Mouse (Mus musculus) MEL (cell line): ENCODE measurements at regions not wholly inside any gene's neighbourhood (a gene's known extent, or its start where the extent isn't known, plus 50 kb on each side); places are given as distances from the start of the nearest gene placed in this dataset.

Experiments
- DNase-seq: peaks from one replicate; pipeline ENCODE4 v3.0.0; 2011; ENCODE audit warnings: low read depth, low spot score
- H3K27ac ChIP-seq: 2 replicates; pipeline ENCODE4 v1.5.1; 2012; ENCODE audit warnings: low read depth, mild to moderate bottlenecking, control low read depth, low read length, moderate library complexity; ENCODE audit not compliant: control insufficient read depth
- H3K27me3 ChIP-seq, 2 experiments: fragments of 150-350 bp in 1 of 2; sonication (generic) in 1 of 2; 2 replicates each; pipeline ENCODE4 v1.6.1; 2012; ENCODE audit warnings: low read length in 2 of 2, mild to moderate bottlenecking in 2 of 2, improper control_type of control experiment in 1 of 2, moderate library complexity in 1 of 2; ENCODE audit not compliant: insufficient read depth in 2 of 2, control insufficient read depth in 1 of 2
- H3K36me3 ChIP-seq, 2 experiments: 2 replicates each; pipeline ENCODE4 v1.6.1; 2012 to 2014; ENCODE audit warnings: low read length in 2 of 2, improper control_type of control experiment in 1 of 2, inconsistent platforms in 1 of 2, mild to moderate bottlenecking in 1 of 2; ENCODE audit not compliant: insufficient read depth in 2 of 2, control insufficient read depth in 1 of 2
- H3K4me1 ChIP-seq, 2 experiments: fragments of 150-350 bp in 1 of 2; sonication (generic) in 1 of 2; 2 replicates each; pipeline ENCODE4 v1.6.1; 2012; ENCODE audit warnings: low read length in 2 of 2, improper control_type of control experiment in 1 of 2, mild to moderate bottlenecking in 1 of 2; ENCODE audit not compliant: insufficient read depth in 2 of 2, control insufficient read depth in 1 of 2
- H3K4me3 ChIP-seq, 2 experiments: fragments of 150-350 bp in 1 of 2; sonication (generic) in 1 of 2; 2 replicates each; pipeline ENCODE4 v1.5.1; 2012; ENCODE audit warnings: low read depth in 2 of 2, low read length in 2 of 2, mild to moderate bottlenecking in 2 of 2, moderate library complexity in 2 of 2, control low read depth in 1 of 2, improper control_type of control experiment in 1 of 2; ENCODE audit not compliant: control insufficient read depth in 1 of 2, insufficient read depth in 1 of 2
- H3K79me2 ChIP-seq: 2 replicates; pipeline ENCODE4 v1.6.1; 2012; ENCODE audit warnings: mild to moderate bottlenecking, low read length, moderate library complexity; ENCODE audit not compliant: control insufficient read depth, poor library complexity, insufficient read depth
- H3K9ac ChIP-seq: 2 replicates; pipeline ENCODE4 v1.6.1; 2012; ENCODE audit warnings: low read depth, mild to moderate bottlenecking, control low read depth, low read length, moderate library complexity; ENCODE audit not compliant: control insufficient read depth, poor library complexity, severe bottlenecking
- H3K9me3 ChIP-seq: fragments of 150-350 bp; sonication (generic); replicated peaks from 2 replicates; pipeline ENCODE4 v1.6.1; 2012; ENCODE audit warnings: mild to moderate bottlenecking, low read length, improper control_type of control experiment, moderate library complexity; ENCODE audit not compliant: insufficient read depth
- BHLHE40 ChIP-seq: IDR thresholded peaks from 2 replicates; pipeline ENCODE4 v1.6.1; 2012; ENCODE audit warnings: low read depth, mild to moderate bottlenecking, inconsistent platforms, low read length, improper control_type of control experiment, borderline replicate concordance
- CHD2 ChIP-seq: IDR thresholded peaks from 2 replicates; pipeline ENCODE4 v1.6.1; 2011; ENCODE audit warnings: low read length, improper control_type of control experiment
- E2F4 ChIP-seq: IDR thresholded peaks from 2 replicates; pipeline ENCODE4 v1.6.1; 2011; ENCODE audit warnings: low read depth, low read length, improper control_type of control experiment, borderline replicate concordance
- ETS1 ChIP-seq: IDR thresholded peaks from 2 replicates; pipeline ENCODE4 v1.6.1; 2012; ENCODE audit warnings: low read depth, mild to moderate bottlenecking, inconsistent platforms, low read length, improper control_type of control experiment, moderate library complexity
- GABPA ChIP-seq: IDR thresholded peaks from 2 replicates; pipeline ENCODE4 v1.6.1; 2012; ENCODE audit warnings: low read depth, mild to moderate bottlenecking, inconsistent platforms, low read length, improper control_type of control experiment, moderate library complexity
- GATA1 ChIP-seq: IDR thresholded peaks from 2 replicates; pipeline ENCODE4 v1.6.1; 2011; ENCODE audit warnings: low read depth, low read length, improper control_type of control experiment
- HCFC1 ChIP-seq: IDR thresholded peaks from 2 replicates; pipeline ENCODE4 v1.6.1; 2012; ENCODE audit warnings: low read depth, mild to moderate bottlenecking, inconsistent platforms, low read length, improper control_type of control experiment, moderate library complexity
- JUND ChIP-seq: IDR thresholded peaks from 2 replicates; pipeline ENCODE4 v1.6.1; 2011; ENCODE audit warnings: low read depth, mild to moderate bottlenecking, improper control_type of control experiment, low read length
- MAFK ChIP-seq: IDR thresholded peaks from 2 replicates; pipeline ENCODE4 v1.6.1; 2011; ENCODE audit warnings: low read depth, mild to moderate bottlenecking, low read length, improper control_type of control experiment, borderline replicate concordance
- MAX ChIP-seq: IDR thresholded peaks from 2 replicates; pipeline ENCODE4 v1.6.1; 2011; ENCODE audit warnings: low read length, improper control_type of control experiment
- MXI1 ChIP-seq: IDR thresholded peaks from 2 replicates; pipeline ENCODE4 v1.6.1; 2011; ENCODE audit warnings: mild to moderate bottlenecking, low read depth, low read length, improper control_type of control experiment
- MYB ChIP-seq: IDR thresholded peaks from 2 replicates; pipeline ENCODE4 v1.6.1; 2011; ENCODE audit warnings: mild to moderate bottlenecking, low read depth, low read length, improper control_type of control experiment
- MYC ChIP-seq: IDR thresholded peaks from 2 replicates; pipeline ENCODE4 v1.6.1; 2011; ENCODE audit warnings: low read depth, mild to moderate bottlenecking, low read length, improper control_type of control experiment, moderate library complexity
- NRF1 ChIP-seq: IDR thresholded peaks from 2 replicates; pipeline ENCODE4 v1.6.1; 2014; ENCODE audit warnings: low read depth, mild to moderate bottlenecking, inconsistent platforms, low read length, improper control_type of control experiment, moderate library complexity; ENCODE audit not compliant: poor library complexity, insufficient read depth, severe bottlenecking
- POLR2A ChIP-seq, 2 experiments: IDR thresholded peaks; 2 replicates each; pipeline ENCODE4 v1.6.1; 2011 to 2012; ENCODE audit warnings: low read length in 2 of 2, mild to moderate bottlenecking in 2 of 2, control low read depth in 1 of 2, improper control_type of control experiment in 1 of 2, low read depth in 1 of 2, moderate library complexity in 1 of 2; ENCODE audit not compliant: control insufficient read depth in 1 of 2, insufficient read depth in 1 of 2, poor library complexity in 1 of 2
- POLR2AphosphoS5 ChIP-seq: IDR thresholded peaks from 2 replicates; pipeline ENCODE4 v1.6.1; 2012; ENCODE audit warnings: low read depth, borderline replicate concordance, mild to moderate bottlenecking, inconsistent platforms, low read length, moderate library complexity, mixed read lengths
- SMC3 ChIP-seq: IDR thresholded peaks from 2 replicates; pipeline ENCODE4 v1.6.1; 2011; ENCODE audit warnings: low read depth, low read length, improper control_type of control experiment
- TAL1 ChIP-seq: IDR thresholded peaks from 2 replicates; pipeline ENCODE4 v1.6.1; 2012; ENCODE audit warnings: mild to moderate bottlenecking, inconsistent platforms, low read length, moderate library complexity, mixed read lengths
- TBP ChIP-seq: IDR thresholded peaks from 2 replicates; pipeline ENCODE4 v1.8.0; 2011; ENCODE audit warnings: low read depth, low read length, improper control_type of control experiment
- UBTF ChIP-seq: IDR thresholded peaks from 2 replicates; pipeline ENCODE4 v1.6.1; 2012; ENCODE audit warnings: low read depth, mild to moderate bottlenecking, inconsistent platforms, low read length, improper control_type of control experiment, moderate library complexity, borderline replicate concordance; ENCODE audit not compliant: insufficient read depth
- USF1 ChIP-seq: IDR thresholded peaks from 2 replicates; pipeline ENCODE4 v1.6.1; 2014; ENCODE audit warnings: low read depth, mild to moderate bottlenecking, inconsistent platforms, low read length, improper control_type of control experiment, moderate library complexity
- ZC3H11A ChIP-seq: IDR thresholded peaks from 2 replicates; pipeline ENCODE4 v1.6.1; 2012; ENCODE audit warnings: low read depth, mild to moderate bottlenecking, inconsistent platforms, low read length, improper control_type of control experiment
- ZKSCAN1 ChIP-seq: IDR thresholded peaks from 2 replicates; pipeline ENCODE4 v1.6.1; 2012; ENCODE audit warnings: low read depth, mild to moderate bottlenecking, inconsistent platforms, low read length, improper control_type of control experiment, moderate library complexity
- ZMIZ1 ChIP-seq: IDR thresholded peaks from 2 replicates; pipeline ENCODE4 v1.6.1; 2012; ENCODE audit warnings: low read depth, mild to moderate bottlenecking, inconsistent platforms, low read length, improper control_type of control experiment, moderate library complexity
- ZNF384 ChIP-seq: IDR thresholded peaks from 2 replicates; pipeline ENCODE4 v1.6.1; 2012; ENCODE audit warnings: low read depth, mild to moderate bottlenecking, inconsistent platforms, low read length, improper control_type of control experiment

DNA sequence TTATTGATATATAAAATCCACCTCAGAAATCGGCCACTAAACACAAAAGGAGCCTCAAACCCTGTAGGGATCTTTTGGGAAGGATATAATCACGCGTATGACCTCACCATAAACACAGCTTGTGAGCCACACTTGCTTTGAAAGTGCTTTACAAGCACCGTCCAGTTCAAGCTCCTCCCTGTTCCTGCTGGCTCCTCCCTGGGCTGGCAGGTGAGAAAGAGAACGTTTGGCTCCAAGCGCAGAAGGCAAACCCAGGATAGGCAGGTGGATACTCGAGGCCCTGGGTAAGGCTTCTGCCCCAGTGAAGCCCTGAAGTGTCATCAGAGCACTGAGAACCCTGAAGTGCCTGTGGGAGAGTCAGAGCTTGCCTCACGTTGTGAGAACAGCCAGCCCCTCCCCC is 187.9 kb upstream of the Runx1 start:
- Histone ChIP-seq H3K36me3 (no peaks in the 10 kb centered on the region), H3K27me3 (no peaks in the 10 kb centered on the region), H3K9ac (no peak overlapping the region), H3K9me3 (no peaks in the 10 kb centered on the region), H3K4me3 (no peak overlapping the region), H3K79me2 (no peaks in the 10 kb centered on the region), H3K27ac (no peak overlapping the region), H3K4me1 (no peaks in the 10 kb centered on the region)
- TF ChIP-seq SMC3 (no peak), NRF1 (no peak), CHD2 (no peak), E2F4 (no peak), TBP (no peak), TAL1 (no peak), BHLHE40 (no peak), MAFK (no peak), MAX (no peak), GABPA (no peak), GATA1 (no peak)
- DNase-seq = no peak

DNA sequence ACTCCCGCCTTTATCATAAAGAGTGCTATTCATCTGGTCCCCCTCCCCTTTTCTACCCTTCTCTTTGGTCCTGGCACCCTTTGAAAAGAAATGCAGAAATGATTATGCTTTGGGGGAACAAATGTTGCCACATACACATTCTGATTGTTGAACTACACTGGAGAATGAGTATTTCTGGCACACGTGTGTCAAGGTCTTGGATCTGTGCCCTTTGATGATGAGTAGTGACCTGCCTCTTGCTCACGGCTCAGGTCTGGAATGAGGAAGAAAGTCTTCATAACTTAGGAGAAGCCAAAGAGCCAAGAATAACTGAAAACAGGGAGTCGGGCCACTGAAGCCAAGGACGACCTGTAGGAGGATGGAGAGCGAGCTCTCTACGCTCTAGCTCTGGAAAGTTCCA is 187.3 kb upstream of the Runx1 start:
- no peaks in the 10 kb centered on the region for H3K36me3 ChIP-seq
- H3K27ac ChIP-seq = no peak overlapping the region
- no peak for DNase-seq
- TF ChIP-seq MXI1 = no peak
- TF ChIP-seq MAFK = no peak
- no peak for TF ChIP-seq E2F4
- TF ChIP-seq TBP = no peak
- no peak for TF ChIP-seq USF1
- TF ChIP-seq GABPA = no peak
- TF ChIP-seq ZKSCAN1 = no peak
- TF ChIP-seq POLR2AphosphoS5 = no peak
- no peak for TF ChIP-seq MYB
- TF ChIP-seq ZMIZ1 = no peak
- TF ChIP-seq MYC = no peak
- TF ChIP-seq ZC3H11A = no peak
- TF ChIP-seq JUND = no peak
- no peak for TF ChIP-seq POLR2A (IDR thresholded peaks at IDR 0.05; ENCODE audit: control insufficient read depth in 1 of 2, insufficient read depth in 1 of 2, low read depth in 1 of 2, low read length in 2 of 2, poor library complexity in 1 of 2)
- no peak for TF ChIP-seq HCFC1
- TF ChIP-seq UBTF = no peak
- TF ChIP-seq ETS1 = no peak
- no peak for TF ChIP-seq ZNF384
- H3K9ac ChIP-seq = no peak overlapping the region
- H3K4me3 ChIP-seq = no peak overlapping the region
- H3K79me2 ChIP-seq = no peaks in the 10 kb centered on the region
- no peaks in the 10 kb centered on the region for H3K4me1 ChIP-seq
- H3K9me3 ChIP-seq = no peaks in the 10 kb centered on the region
- no peaks in the 10 kb centered on the region for H3K27me3 ChIP-seq
